Mouse (Mus musculus): ENCODE measurements at regions not wholly inside any gene's neighbourhood (a gene's known extent, or its start where the extent isn't known, plus 50 kb on each side); places are given as distances from the start of the nearest gene placed in this dataset.

GRCm38 (mm10) chr2:133416990-133417581 lies 134.9 kb upstream of the Bmp2 start:
- no peaks in the 10 kb centered on the region for H3K36me3 ChIP-seq (ENCODE audit: control insufficient read depth, insufficient read depth, low read length)
- no peaks in the 10 kb centered on the region for H3K27me3 ChIP-seq (replicated peaks; ENCODE audit: control insufficient read depth, insufficient read depth, low read length)
- H3K4me1 ChIP-seq (ENCODE audit: control insufficient read depth, insufficient read depth, low read depth, low read length) = no peaks in the 10 kb centered on the region
- no peak overlapping the region for H3K4me2 ChIP-seq (ENCODE audit: low read length)
- no peak overlapping the region for H3K9ac ChIP-seq (ENCODE audit: low read depth, low read length)
- ATAC-seq = no peak
- no peak overlapping the region for H3K4me3 ChIP-seq (ENCODE audit: low read length)
- 84% methylated on average over 8 of the region's 8 CpGs for WGBS
- no peak overlapping the region for H3K27ac ChIP-seq (ENCODE audit: low read depth, low read length)
- no peaks in the 10 kb centered on the region for H3K9me3 ChIP-seq (ENCODE audit: control insufficient read depth, low read length)

DNA sequence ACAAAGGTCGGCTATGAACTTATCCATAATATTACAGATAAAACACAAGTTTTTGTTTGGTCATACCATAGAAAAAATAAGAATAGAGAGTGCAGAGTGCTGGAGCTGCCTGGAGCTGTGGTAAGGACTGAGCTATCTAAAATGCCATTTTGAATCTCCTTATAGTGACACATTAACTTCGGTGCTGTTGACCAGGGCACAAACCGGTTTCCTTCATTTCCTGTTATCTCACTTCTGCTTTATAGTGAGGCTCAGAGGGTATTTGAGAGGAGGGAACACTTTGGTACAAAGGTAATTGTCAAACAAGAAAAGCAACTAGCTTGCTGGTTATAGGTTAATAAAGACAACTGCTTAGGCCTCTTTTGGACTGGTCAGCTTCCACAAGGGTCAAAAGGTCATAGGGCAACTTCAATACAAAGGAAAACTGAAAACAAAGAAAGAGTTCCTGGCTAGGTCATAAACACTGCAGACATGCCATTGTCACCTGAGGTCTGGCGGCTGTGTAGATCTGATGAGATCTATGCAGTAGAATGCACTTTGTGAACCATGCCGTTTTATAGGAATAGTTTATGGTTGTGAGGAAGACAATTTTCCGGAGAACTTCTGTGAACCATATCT lies 132.2 kb upstream of the Bmp2 start:
- 59% methylated on average over 6 of the region's 6 CpGs for WGBS

DNA sequence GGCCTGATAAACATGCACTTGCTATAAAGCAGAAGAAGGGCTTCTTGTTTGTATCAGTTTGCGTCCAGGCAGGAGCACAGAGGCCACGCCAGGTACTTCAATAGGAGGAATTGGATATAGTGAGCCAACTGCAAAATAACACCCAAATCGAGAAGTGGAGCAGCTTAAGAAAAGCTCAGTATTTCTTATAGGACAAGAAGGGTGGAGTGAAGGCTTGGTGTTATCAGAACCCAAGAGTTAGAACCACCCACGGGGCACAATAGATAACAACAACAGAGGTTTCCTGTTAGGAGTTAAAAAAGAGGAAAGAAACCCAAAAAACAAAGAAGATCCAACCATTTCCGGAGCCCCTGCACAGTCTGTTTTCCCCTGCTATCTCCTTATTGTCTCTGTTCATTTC lies 126.4 kb upstream of the Bmp2 start:
- Histone ChIP-seq H3K9ac (ENCODE audit: low read depth, low read length) (no peak overlapping the region), H3K4me1 (ENCODE audit: control insufficient read depth, insufficient read depth, low read depth, low read length) (no peaks in the 10 kb centered on the region), H3K4me2 (ENCODE audit: low read length) (no peak overlapping the region), H3K4me3 (ENCODE audit: low read length) (no peak overlapping the region), H3K9me3 (ENCODE audit: control insufficient read depth, low read length) (no peaks in the 10 kb centered on the region), H3K27ac (ENCODE audit: low read depth, low read length) (no peak overlapping the region), H3K27me3 (replicated peaks; ENCODE audit: control insufficient read depth, insufficient read depth, low read length) (no peaks in the 10 kb centered on the region), H3K36me3 (ENCODE audit: control insufficient read depth, insufficient read depth, low read length) (no peaks in the 10 kb centered on the region)
- WGBS = 86% methylated on average over 5 of the region's 5 CpGs
- no peak for ATAC-seq

More for the DNA sequence above, 132.2 kb upstream of the Bmp2 start:
- Histone ChIP-seq H3K27me3 (replicated peaks; ENCODE audit: control insufficient read depth, insufficient read depth, low read length) (no peaks in the 10 kb centered on the region), H3K4me1 (ENCODE audit: control insufficient read depth, insufficient read depth, low read depth, low read length) (no peaks in the 10 kb centered on the region), H3K27ac (ENCODE audit: low read depth, low read length) (no peak overlapping the region), H3K4me2 (ENCODE audit: low read length) (no peak overlapping the region), H3K9ac (ENCODE audit: low read depth, low read length) (no peak overlapping the region), H3K4me3 (ENCODE audit: low read length) (no peak overlapping the region), H3K36me3 (ENCODE audit: control insufficient read depth, insufficient read depth, low read length) (no peaks in the 10 kb centered on the region), H3K9me3 (ENCODE audit: control insufficient read depth, low read length) (no peaks in the 10 kb centered on the region)
- ATAC-seq = no peak

GRCm38 (mm10) chr2:133427039-133427438 lies 124.9 kb upstream of the Bmp2 start:
- WGBS = 43% methylated on average over 1 of the region's 1 CpGs
- no peaks in the 10 kb centered on the region for H3K4me1 ChIP-seq (ENCODE audit: control insufficient read depth, insufficient read depth, low read depth, low read length)
- no peaks in the 10 kb centered on the region for H3K9me3 ChIP-seq (ENCODE audit: control insufficient read depth, low read length)
- H3K4me3 ChIP-seq (ENCODE audit: low read length) = no peak overlapping the region
- no peaks in the 10 kb centered on the region for H3K27me3 ChIP-seq (replicated peaks; ENCODE audit: control insufficient read depth, insufficient read depth, low read length)
- no peak overlapping the region for H3K9ac ChIP-seq (ENCODE audit: low read depth, low read length)
- no peak overlapping the region for H3K27ac ChIP-seq (ENCODE audit: low read depth, low read length)
- no peak for ATAC-seq
- no peaks in the 10 kb centered on the region for H3K36me3 ChIP-seq (ENCODE audit: control insufficient read depth, insufficient read depth, low read length)
- no peak overlapping the region for H3K4me2 ChIP-seq (ENCODE audit: low read length)

- no peak overlapping the region for H3K4me2 ChIP-seq (ENCODE audit: low read length)
- no peak overlapping the region for H3K27ac ChIP-seq (ENCODE audit: low read depth, low read length)
- H3K4me3 ChIP-seq (ENCODE audit: low read length) = no peak overlapping the region
- no peaks in the 10 kb centered on the region for H3K9me3 ChIP-seq (ENCODE audit: control insufficient read depth, low read length)
- no peaks in the 10 kb centered on the region for H3K27me3 ChIP-seq (replicated peaks; ENCODE audit: control insufficient read depth, insufficient read depth, low read length)
- no peak for ATAC-seq
- no peaks in the 10 kb centered on the region for H3K4me1 ChIP-seq (ENCODE audit: control insufficient read depth, insufficient read depth, low read depth, low read length)
- no peak overlapping the region for H3K9ac ChIP-seq (ENCODE audit: low read depth, low read length)
- no peaks in the 10 kb centered on the region for H3K36me3 ChIP-seq (ENCODE audit: control insufficient read depth, insufficient read depth, low read length)
- WGBS = 88% methylated on average over 2 of the region's 2 CpGs
These were observed 122.4 kb upstream of the Bmp2 start for GRCm38 (mm10) chr2:133429369-133430062.

DNA sequence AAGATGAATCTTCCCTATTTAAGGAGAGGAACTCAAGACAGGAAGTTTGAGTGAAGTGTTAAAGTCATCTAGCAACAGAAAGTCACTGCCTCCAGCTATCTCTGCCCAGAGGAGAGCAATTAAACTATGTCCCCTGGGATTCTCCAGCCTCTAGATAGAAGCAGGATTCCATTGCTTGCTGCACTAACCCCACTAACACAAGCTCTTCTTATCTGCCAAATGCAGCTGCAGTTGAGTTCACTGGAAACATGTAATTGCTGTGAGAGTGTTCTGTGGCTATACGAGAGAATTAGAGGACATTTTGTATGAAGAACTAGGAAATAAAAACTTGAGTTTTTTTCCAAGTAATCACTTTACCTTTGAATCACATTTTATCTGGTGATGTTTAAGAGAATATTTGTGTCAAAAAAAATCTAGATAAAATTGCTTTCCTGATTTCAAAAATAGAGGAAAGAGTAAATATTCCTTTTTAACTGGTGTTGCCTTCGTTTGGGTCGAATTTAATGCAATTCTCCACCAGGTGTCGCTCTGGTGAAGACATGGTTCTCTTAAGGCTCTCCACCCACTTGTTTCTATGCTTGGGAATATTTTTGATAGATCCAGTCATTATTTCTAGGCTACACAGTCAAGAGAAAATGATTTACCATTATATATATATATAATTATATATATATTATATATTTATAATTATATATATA lies 121.1 kb upstream of the Bmp2 start:
- 57% methylated on average over 4 of the region's 4 CpGs for WGBS
- Histone ChIP-seq H3K27ac (ENCODE audit: low read depth, low read length) (no peak overlapping the region), H3K27me3 (replicated peaks; ENCODE audit: control insufficient read depth, insufficient read depth, low read length) (no peaks in the 10 kb centered on the region), H3K36me3 (ENCODE audit: control insufficient read depth, insufficient read depth, low read length) (no peaks in the 10 kb centered on the region), H3K9ac (ENCODE audit: low read depth, low read length) (no peak overlapping the region), H3K4me1 (ENCODE audit: control insufficient read depth, insufficient read depth, low read depth, low read length) (no peaks in the 10 kb centered on the region), H3K4me2 (ENCODE audit: low read length) (no peak overlapping the region), H3K9me3 (ENCODE audit: control insufficient read depth, low read length) (no peaks in the 10 kb centered on the region), H3K4me3 (ENCODE audit: low read length) (no peak overlapping the region)
- no peak for ATAC-seq

DNA sequence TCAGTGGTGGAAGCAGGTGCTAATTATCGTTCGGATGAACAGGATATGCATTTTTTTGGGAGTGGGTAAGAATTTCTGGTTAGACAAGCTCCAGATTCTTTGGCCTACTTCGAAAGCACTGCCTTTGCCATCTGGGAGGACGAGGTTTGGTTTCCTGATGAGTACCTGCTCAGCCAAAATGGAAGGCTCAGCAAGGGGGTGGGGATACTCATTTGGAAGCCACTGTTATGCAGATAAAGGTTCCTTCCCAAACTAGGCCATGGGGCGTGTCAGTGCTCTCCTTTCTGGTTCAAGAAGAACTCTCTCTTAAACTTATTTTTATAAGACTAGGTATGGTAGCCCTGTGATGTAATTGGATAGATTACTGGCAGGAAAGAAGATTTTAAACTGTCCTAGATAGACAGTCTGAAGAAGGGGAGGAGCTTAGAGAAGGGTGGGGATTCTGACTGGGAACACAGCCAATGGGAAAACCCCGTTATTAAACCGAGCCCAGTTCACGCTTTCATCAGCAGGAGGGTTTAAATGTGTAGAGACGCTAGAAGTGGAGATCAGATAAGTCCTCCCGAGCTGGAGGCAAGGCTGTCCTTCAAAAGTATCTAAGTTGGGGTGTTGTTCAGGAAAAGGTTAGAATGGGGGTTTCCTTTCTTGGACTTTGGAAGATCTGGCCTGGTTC lies 119.7 kb upstream of the Bmp2 start:
- H3K4me2 ChIP-seq (ENCODE audit: low read length) = no peak overlapping the region
- H3K9me3 ChIP-seq (ENCODE audit: control insufficient read depth, low read length) = no peaks in the 10 kb centered on the region
- H3K27me3 ChIP-seq (replicated peaks; ENCODE audit: control insufficient read depth, insufficient read depth, low read length) = no peaks in the 10 kb centered on the region
- no peak overlapping the region for H3K9ac ChIP-seq (ENCODE audit: low read depth, low read length)
- H3K36me3 ChIP-seq (ENCODE audit: control insufficient read depth, insufficient read depth, low read length) = no peaks in the 10 kb centered on the region
- no peak overlapping the region for H3K4me3 ChIP-seq (ENCODE audit: low read length)
- ATAC-seq = no peak
- 86% methylated on average over 10 of the region's 10 CpGs for WGBS
- H3K4me1 ChIP-seq (ENCODE audit: control insufficient read depth, insufficient read depth, low read depth, low read length) = no peaks in the 10 kb centered on the region
- H3K27ac ChIP-seq (ENCODE audit: low read depth, low read length) = no peak overlapping the region

DNA sequence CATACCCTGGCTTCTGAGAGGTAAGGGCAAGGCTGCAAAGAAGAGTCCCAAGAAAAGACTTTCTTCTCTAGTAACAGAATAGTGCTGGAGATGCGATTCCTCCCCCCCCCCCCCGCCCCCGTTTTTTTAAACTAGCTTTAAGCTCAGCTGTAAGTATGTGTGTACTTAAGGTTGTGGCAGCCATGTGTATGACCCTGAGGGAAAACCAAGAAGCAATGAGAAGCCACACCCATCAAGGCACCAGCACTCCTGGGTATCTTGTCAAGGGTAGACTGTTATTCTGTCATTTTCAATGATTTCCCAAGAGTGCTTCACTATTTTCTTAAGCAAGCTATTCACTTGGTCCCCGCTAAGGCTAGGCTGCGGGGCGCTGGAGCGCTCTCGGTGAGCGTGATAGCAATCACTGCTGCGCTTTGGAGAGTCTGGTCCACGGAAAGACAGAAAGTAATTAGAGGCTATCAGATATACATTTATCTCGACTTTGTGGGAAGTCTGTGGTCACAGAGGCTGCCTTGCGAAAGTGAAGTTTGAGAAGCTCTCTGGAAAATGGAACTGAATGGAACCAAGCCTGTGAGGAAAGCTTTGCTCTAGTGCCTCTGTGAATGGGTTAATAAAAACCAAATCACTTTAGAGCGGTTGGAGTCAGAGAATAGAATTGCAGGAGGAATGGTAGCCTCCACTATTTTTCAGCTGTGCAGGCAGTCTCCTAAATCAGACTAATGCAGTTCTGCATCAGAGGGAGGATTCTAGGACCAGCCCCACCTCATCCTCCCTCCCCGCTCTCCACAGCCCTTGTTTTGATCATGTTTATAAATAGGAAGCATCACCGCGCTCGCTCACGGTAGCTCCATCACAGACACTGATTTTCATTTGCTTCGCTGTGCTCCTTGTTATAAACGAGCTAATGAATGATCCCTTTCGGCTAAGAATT lies 114.8 kb upstream of the Bmp2 start:
- peak; percentile 84 for ATAC-seq
- Histone ChIP-seq H3K4me3 (ENCODE audit: low read length) (peak overlapping the region; percentile 29), H3K9me3 (ENCODE audit: control insufficient read depth, low read length) (no peaks in the 10 kb centered on the region), H3K36me3 (ENCODE audit: control insufficient read depth, insufficient read depth, low read length) (no peaks in the 10 kb centered on the region), H3K4me2 (ENCODE audit: low read length) (peak overlapping the region; percentile 54), H3K9ac (ENCODE audit: low read depth, low read length) (peak overlapping the region; percentile 47; the same call in 1 of the 2 replicates), H3K4me1 (ENCODE audit: control insufficient read depth, insufficient read depth, low read depth, low read length) (no peaks in the 10 kb centered on the region), H3K27me3 (replicated peaks; ENCODE audit: control insufficient read depth, insufficient read depth, low read length) (no peaks in the 10 kb centered on the region), H3K27ac (ENCODE audit: low read depth, low read length) (no peak overlapping the region; the same call in 1 of the 2 replicates)
- whole genome bisulfite sequencing = 63% methylated on average over 22 of the region's 22 CpGs
